Mouse (Mus musculus): Measurements from ENCODE around the gene Bag5. TPM values are rescaled to one million over a fixed set of nuclear protein-coding genes. Genes with fewer than 3 reads are reported as not detected.

The Bag5 gene
- total and polyA plus RNA-seq, 2 experiments from 2014 or later, result 22.7 to 64.3 TPM

DNA sequence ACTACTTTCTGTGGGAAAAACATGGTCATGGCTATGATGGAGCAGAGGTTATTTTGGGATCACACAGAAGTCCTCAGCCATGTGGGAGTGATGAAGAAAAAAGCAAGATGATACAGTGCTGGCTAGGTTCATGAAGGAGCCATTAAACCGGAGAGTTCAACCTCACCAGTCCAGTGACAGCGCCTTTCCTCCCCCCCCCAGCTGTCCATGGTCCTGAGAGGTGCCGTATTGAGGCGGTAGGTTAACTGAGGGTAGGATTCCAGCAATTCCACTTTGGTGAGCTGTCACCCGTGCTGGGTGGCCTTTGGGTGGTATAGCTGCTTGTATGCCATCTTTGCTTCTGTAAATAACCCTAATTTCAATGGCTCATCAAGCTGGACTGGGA lies 43.6 kb upstream of the Bag5 start:
- DNase-seq (ENCODE audit: low spot score), result no peak
- WGBS, result 57% methylated on average over 5 of the region's 5 CpGs
- peaks cover 22% of the 10 kb centered on the region for H3K4me1 ChIP-seq (ENCODE audit: insufficient read depth, low read length)
- no peak overlapping the region for H3K9ac ChIP-seq (replicated peaks; ENCODE audit: low read length)
- TF ChIP-seq CTCF (IDR thresholded peaks at IDR 0.05; ENCODE audit: low read depth), result no peak
- H3K27ac ChIP-seq, result no peak overlapping the region
- ATAC-seq, result no peak
- H3K36me3 ChIP-seq (ENCODE audit: insufficient read depth, low read length), result no peaks in the 10 kb centered on the region
- H3K9me3 ChIP-seq (ENCODE audit: low read length), result no peaks in the 10 kb centered on the region
- H3K4me2 ChIP-seq (ENCODE audit: low read depth, low read length), result no peak overlapping the region
- H3K4me3 ChIP-seq (ENCODE audit: low read length), result no peak overlapping the region
- H3K27me3 ChIP-seq (ENCODE audit: insufficient read depth, low read length), result no peaks in the 10 kb centered on the region

- TF ChIP-seq CTCF (IDR thresholded peaks at IDR 0.05; ENCODE audit: low read depth), result no peak
- no peak for ATAC-seq
- 45% methylated on average over 4 of the region's 4 CpGs for WGBS
- H3K36me3 ChIP-seq (ENCODE audit: insufficient read depth, low read length), result no peaks in the 10 kb centered on the region
- H3K27ac ChIP-seq, result no peak overlapping the region
- no peak for DNase-seq (ENCODE audit: low spot score)
- H3K27me3 ChIP-seq (ENCODE audit: insufficient read depth, low read length), result no peaks in the 10 kb centered on the region
- peaks cover 20% of the 10 kb centered on the region for H3K4me1 ChIP-seq (ENCODE audit: insufficient read depth, low read length)
- no peak overlapping the region for H3K4me3 ChIP-seq (ENCODE audit: low read length)
- no peak overlapping the region for H3K4me2 ChIP-seq (ENCODE audit: low read depth, low read length)
- no peak overlapping the region for H3K9ac ChIP-seq (replicated peaks; ENCODE audit: low read length)
- no peaks in the 10 kb centered on the region for H3K9me3 ChIP-seq (ENCODE audit: low read length)
These were observed 43.1 kb upstream of the Bag5 start for GRCm38 (mm10) chr12:111756082-111756697.

GRCm38 (mm10) chr12:111755231-111755630 lies 42.2 kb upstream of the Bag5 start:
- H3K9ac ChIP-seq (replicated peaks; ENCODE audit: low read length), result no peak overlapping the region
- H3K9me3 ChIP-seq (ENCODE audit: low read length), result no peaks in the 10 kb centered on the region
- TF ChIP-seq CTCF (IDR thresholded peaks at IDR 0.05; ENCODE audit: low read depth), result no peak
- no peaks in the 10 kb centered on the region for H3K36me3 ChIP-seq (ENCODE audit: insufficient read depth, low read length)
- H3K4me3 ChIP-seq (ENCODE audit: low read length), result no peak overlapping the region
- no peak overlapping the region for H3K27ac ChIP-seq
- ATAC-seq (no peak), DNase-seq (ENCODE audit: low spot score) (no peak)
- H3K4me1 ChIP-seq (ENCODE audit: insufficient read depth, low read length), result peaks cover 13% of the 10 kb centered on the region
- no peaks in the 10 kb centered on the region for H3K27me3 ChIP-seq (ENCODE audit: insufficient read depth, low read length)
- no peak overlapping the region for H3K4me2 ChIP-seq (ENCODE audit: low read depth, low read length)
- 64% methylated on average over 2 of the region's 2 CpGs for WGBS

- ATAC-seq, result no peak
- H3K27me3 ChIP-seq (ENCODE audit: insufficient read depth, low read length), result no peaks in the 10 kb centered on the region
- TF ChIP-seq CTCF (IDR thresholded peaks at IDR 0.05; ENCODE audit: low read depth), result no peak
These were observed 41.7 kb upstream of the Bag5 start for GRCm38 (mm10) chr12:111754710-111755109.

DNA sequence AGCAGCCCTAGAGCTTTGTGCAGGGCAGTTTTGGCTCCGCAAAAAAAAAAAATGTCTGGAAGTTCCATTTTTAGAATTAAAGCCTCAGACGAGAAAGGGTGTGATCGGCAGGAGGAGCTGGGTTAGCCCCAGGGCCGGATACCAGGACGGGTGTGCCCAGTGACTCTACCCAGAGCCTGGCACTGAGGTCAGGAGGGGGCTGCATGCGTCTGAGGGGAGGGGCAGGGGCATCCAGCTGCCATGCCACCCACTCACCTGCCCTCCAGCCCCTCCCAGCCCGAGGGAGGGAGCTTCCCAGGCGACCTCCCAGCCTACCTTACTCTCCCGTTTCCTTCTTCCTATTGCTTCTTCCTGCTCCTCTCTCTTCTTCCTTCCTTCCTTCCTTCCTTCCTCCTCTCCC lies 40.3 kb upstream of the Bag5 start:
- H3K4me1 ChIP-seq (ENCODE audit: insufficient read depth, low read length), result peaks cover 9% of the 10 kb centered on the region; the same call in 1 of the 2 replicates
- no peaks in the 10 kb centered on the region for H3K9me3 ChIP-seq (ENCODE audit: low read length)
- no peak overlapping the region for H3K4me2 ChIP-seq (ENCODE audit: low read depth, low read length)
- no peak overlapping the region for H3K9ac ChIP-seq (replicated peaks; ENCODE audit: low read length)
- WGBS, result 59% methylated on average over 9 of the region's 9 CpGs
- no peaks in the 10 kb centered on the region for H3K36me3 ChIP-seq (ENCODE audit: insufficient read depth, low read length)
- ATAC-seq, result no peak
- no peak overlapping the region for H3K27ac ChIP-seq
- no peaks in the 10 kb centered on the region for H3K27me3 ChIP-seq (ENCODE audit: insufficient read depth, low read length)
- H3K4me3 ChIP-seq (ENCODE audit: low read length), result no peak overlapping the region
- DNase-seq (ENCODE audit: low spot score), result no peak
- TF ChIP-seq CTCF (IDR thresholded peaks at IDR 0.05; ENCODE audit: low read depth), result no peak

More at GRCm38 (mm10) chr12:111754710-111755109, 41.7 kb upstream of the Bag5 start:
- Histone ChIP-seq H3K9ac (replicated peaks; ENCODE audit: low read length) (no peak overlapping the region), H3K4me2 (ENCODE audit: low read depth, low read length) (no peak overlapping the region), H3K36me3 (ENCODE audit: insufficient read depth, low read length) (no peaks in the 10 kb centered on the region), H3K9me3 (ENCODE audit: low read length) (no peaks in the 10 kb centered on the region), H3K27ac (no peak overlapping the region), H3K4me3 (ENCODE audit: low read length) (no peak overlapping the region), H3K4me1 (ENCODE audit: insufficient read depth, low read length) (peaks cover 10% of the 10 kb centered on the region; the same call in 1 of the 2 replicates)
- no peak for DNase-seq (ENCODE audit: low spot score)

- ATAC-seq, result no peak
- H3K9me3 ChIP-seq (ENCODE audit: low read length), result no peaks in the 10 kb centered on the region
- DNase-seq (ENCODE audit: low spot score), result no peak
- no peak overlapping the region for H3K9ac ChIP-seq (replicated peaks; ENCODE audit: low read length)
- H3K27me3 ChIP-seq (ENCODE audit: insufficient read depth, low read length), result no peaks in the 10 kb centered on the region
- H3K4me2 ChIP-seq (ENCODE audit: low read depth, low read length), result no peak overlapping the region
- 85% methylated on average over 6 of the region's 6 CpGs for WGBS
- H3K36me3 ChIP-seq (ENCODE audit: insufficient read depth, low read length), result no peaks in the 10 kb centered on the region
- H3K27ac ChIP-seq, result no peak overlapping the region
- H3K4me3 ChIP-seq (ENCODE audit: low read length), result no peak overlapping the region
- no peak for TF ChIP-seq CTCF (IDR thresholded peaks at IDR 0.05; ENCODE audit: low read depth)
- peaks cover under 1% of the 10 kb centered on the region; the same call in 1 of the 2 replicates for H3K4me1 ChIP-seq (ENCODE audit: insufficient read depth, low read length)
These were observed 39.4 kb upstream of the Bag5 start for GRCm38 (mm10) chr12:111752491-111752890.

- H3K9ac ChIP-seq (replicated peaks; ENCODE audit: low read length), result no peak overlapping the region
- no peaks in the 10 kb centered on the region for H3K9me3 ChIP-seq (ENCODE audit: low read length)
- H3K36me3 ChIP-seq (ENCODE audit: insufficient read depth, low read length), result no peaks in the 10 kb centered on the region
- no peak overlapping the region for H3K4me2 ChIP-seq (ENCODE audit: low read depth, low read length)
- TF ChIP-seq CTCF (IDR thresholded peaks at IDR 0.05; ENCODE audit: low read depth), result no peak
- no peaks in the 10 kb centered on the region for H3K4me1 ChIP-seq (ENCODE audit: insufficient read depth, low read length)
- ATAC-seq, result no peak
- H3K27me3 ChIP-seq (ENCODE audit: insufficient read depth, low read length), result no peaks in the 10 kb centered on the region
- H3K27ac ChIP-seq, result no peak overlapping the region
- 94% methylated on average over 3 of the region's 3 CpGs for WGBS
- no peak for DNase-seq (ENCODE audit: low spot score)
- no peak overlapping the region for H3K4me3 ChIP-seq (ENCODE audit: low read length)
These were observed 37.7 kb upstream of the Bag5 start for GRCm38 (mm10) chr12:111750739-111751138.
